Mouse (Mus musculus) erythroblast, adult 5-6 weeks (primary cell): Measurements from ENCODE around the gene Cyp26c1. TPM values are rescaled to one million over a fixed set of nuclear protein-coding genes. Genes with fewer than 3 reads are reported as not detected.

Experiments used
- ATAC-seq: replicated peaks from 2 replicates; pipeline ENCODE4 v1.8.0; 2016; ENCODE audit warnings: moderate number of reproducible peaks, mild to moderate bottlenecking, moderate TSS enrichment, inconsistent platforms; ENCODE audit not compliant: poor library complexity, low FRiP score, severe bottlenecking
- total RNA-seq, 2 experiments: library from RNA; stranded (forward) in 1 of 2; stranded (reverse) in 1 of 2; fragments of 150-400 nt in 1 of 2; fragments of 200-764, 138-1000 nt in 1 of 2; gene quantifications; 2 replicates each; pipeline versions ENCODE4 v1.2.3 to v1.2.4; 2015 to 2017; ENCODE audit warnings: low replicate concordance in 2 of 2

Cyp26c1 gene
- total RNA-seq, 2 experiments from 2014 or later, result not detected

GRCm38 (mm10) chr19:37697651-37698272 lies 12.4 kb downstream of the Cyp26c1 start, which contains the start of gene Cyp26a1:
Cyp26a1 (plus strand) TSS chr19:37697798.
- ATAC-seq, result no peak

DNA sequence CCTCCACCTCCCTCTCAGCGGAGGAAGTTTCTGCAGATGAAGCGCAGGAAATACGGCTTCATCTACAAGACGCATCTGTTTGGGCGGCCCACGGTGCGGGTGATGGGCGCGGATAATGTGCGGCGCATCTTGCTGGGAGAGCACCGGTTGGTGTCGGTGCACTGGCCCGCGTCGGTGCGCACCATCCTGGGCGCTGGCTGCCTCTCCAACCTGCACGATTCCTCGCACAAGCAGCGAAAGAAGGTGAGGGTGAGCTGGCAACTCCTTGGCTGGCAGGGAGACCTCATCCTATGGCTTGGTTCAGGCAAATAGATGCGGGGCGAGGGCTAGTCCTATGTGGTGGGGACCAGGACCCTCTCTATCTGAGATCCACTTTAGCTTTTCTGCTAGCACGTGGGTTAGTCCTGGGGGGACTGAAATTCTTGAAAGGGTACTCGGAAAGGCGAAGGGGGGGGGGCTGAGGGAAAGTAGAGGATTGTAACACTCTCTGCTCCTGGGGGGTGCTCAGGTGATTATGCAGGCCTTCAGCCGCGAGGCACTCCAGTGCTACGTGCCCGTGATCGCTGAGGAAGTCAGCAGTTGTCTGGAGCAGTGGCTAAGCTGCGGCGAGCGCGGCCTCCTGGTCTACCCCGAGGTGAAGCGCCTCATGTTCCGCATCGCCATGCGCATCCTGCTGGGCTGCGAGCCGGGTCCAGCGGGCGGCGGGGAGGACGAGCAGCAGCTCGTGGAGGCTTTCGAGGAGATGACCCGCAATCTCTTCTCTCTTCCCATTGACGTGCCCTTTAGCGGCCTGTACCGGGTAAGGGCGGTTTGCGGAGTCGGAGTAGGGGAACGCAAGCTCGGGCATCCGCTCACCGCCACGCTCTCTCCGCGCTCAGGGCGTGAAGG lies 13.1 kb downstream of the Cyp26c1 start:
- ATAC-seq, result no peak

GRCm38 (mm10) chr19:37699711-37700110 lies 14.3 kb downstream of the Cyp26c1 start:
- ATAC-seq, result no peak

DNA sequence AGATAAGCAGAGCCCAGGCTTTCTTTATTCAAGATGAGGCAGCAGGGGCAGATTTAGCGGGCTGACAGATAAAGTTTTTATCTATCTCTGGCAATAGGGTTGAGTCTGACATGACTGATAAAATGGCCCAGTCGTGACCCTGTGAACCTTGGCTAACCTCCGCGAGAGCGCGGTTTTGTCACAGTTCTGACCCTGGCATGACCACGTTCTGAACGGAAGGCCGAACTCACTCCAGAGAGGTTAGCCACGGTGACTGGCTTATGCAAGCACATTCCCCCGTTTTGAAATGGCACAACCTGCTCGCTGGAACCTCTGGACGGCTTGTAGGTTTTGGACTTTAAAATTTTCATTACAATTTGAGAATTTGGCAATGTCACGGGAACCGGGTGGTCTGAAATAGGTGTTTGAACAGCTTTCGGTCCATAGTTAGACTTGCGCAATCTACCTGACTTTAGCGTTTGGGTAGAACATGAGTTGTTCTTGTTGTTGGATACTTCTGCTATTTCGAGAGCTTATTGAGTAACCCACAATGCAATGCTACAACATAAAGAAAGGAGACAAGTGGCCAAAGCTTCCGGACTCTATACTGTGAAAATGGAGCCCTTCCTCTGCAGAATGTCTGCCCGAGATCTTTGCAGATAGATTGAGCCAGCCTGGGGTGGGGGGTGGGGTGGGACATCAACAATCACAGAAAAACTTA lies 17.1 kb downstream of the Cyp26c1 start:
- no peak for ATAC-seq

- peak; percentile 85 for ATAC-seq
Observed at GRCm38 (mm10) chr19:37703902-37704509, 18.6 kb downstream of the Cyp26c1 start.

DNA sequence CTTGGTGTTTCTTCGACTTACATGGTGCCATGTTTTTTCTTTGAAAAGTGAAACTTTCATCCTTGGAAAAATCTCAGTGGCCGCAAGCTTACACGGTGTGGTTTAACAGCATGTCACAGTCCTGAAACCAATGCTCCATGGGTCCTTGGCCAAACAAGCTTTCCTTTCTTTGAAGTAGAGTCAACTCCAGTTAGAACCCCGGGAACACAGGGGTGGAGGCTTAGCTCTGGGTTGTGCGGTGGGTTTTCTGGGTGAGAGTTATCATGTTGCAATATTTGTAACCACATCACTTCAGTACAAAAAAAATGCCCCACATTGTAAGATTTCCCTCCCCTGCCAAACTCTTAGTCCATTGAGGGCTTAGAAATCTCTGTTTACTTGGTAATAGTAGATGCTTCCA lies 20.3 kb downstream of the Cyp26c1 start:
- ATAC-seq, result no peak

DNA sequence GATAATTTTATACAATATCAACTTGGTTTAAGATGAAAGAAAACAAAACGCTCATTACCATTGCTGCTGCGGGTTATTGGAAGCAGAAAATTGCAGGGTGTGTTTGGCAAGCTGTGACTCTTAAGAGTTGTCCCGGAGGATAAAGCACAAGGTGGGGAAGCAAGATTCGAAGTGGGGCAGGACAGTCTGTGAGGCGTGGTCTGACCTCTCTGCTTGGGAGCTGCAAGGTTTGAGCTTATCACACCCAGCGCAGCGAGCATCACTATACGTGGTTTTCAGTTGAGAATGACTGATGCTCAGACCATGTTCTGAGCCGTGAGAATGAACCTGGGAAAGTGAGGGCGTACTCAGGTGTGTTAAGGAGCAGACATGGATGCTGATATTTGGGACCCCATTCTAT lies 29.3 kb downstream of the Cyp26c1 start:
- peak; percentile 64 for ATAC-seq

GRCm38 (mm10) chr19:37715980-37716379 lies 30.6 kb downstream of the Cyp26c1 start:
- ATAC-seq, result no peak

- ATAC-seq, result no peak
Observed at GRCm38 (mm10) chr19:37716524-37717175, 31.3 kb downstream of the Cyp26c1 start.

GRCm38 (mm10) chr19:37719166-37719565 lies 33.8 kb downstream of the Cyp26c1 start:
- no peak for ATAC-seq

- ATAC-seq, result no peak
Observed at GRCm38 (mm10) chr19:37724591-37724990, 39.2 kb downstream of the Cyp26c1 start.

- ATAC-seq, result no peak
Observed at GRCm38 (mm10) chr19:37726585-37726984, 41.2 kb downstream of the Cyp26c1 start.

- ATAC-seq, result no peak
Observed at GRCm38 (mm10) chr19:37727366-37727765, 42.0 kb downstream of the Cyp26c1 start.

- ATAC-seq, result no peak
Observed at GRCm38 (mm10) chr19:37735426-37735825, 50.0 kb downstream of the Cyp26c1 start.

DNA sequence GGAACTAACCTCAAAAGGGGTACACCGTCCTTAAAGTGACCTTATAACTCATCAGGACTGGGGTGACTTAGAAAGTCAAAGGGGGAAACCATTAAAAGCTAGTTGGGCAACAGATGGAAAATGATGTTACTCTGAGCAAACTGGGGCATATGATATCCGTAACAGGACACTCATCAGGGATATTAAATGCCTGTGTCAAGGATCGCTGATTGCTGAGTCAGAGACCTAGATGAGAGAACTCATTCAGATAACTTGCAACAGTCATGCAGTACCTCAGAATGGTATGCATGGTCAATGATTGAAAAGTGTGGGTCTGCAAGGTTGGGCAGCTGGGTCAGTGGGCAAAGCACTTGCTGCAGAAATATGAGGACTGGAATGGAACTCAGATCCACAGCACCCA lies 53.2 kb downstream of the Cyp26c1 start:
- no peak for ATAC-seq

- no peak for ATAC-seq
Observed at GRCm38 (mm10) chr19:37740043-37740442, 54.7 kb downstream of the Cyp26c1 start.
